Mouse (Mus musculus): Measurements from ENCODE around the gene Ndufb8. TPM values are rescaled to one million over a fixed set of nuclear protein-coding genes. Genes with fewer than 3 reads are reported as not detected.
A peak's percentile ranks its signal among the peaks of the same experiment; 100 is the strongest.

The Ndufb8 gene
- polyA plus RNA-seq, 1 experiment from 2014 or later: 1,268 TPM

DNA sequence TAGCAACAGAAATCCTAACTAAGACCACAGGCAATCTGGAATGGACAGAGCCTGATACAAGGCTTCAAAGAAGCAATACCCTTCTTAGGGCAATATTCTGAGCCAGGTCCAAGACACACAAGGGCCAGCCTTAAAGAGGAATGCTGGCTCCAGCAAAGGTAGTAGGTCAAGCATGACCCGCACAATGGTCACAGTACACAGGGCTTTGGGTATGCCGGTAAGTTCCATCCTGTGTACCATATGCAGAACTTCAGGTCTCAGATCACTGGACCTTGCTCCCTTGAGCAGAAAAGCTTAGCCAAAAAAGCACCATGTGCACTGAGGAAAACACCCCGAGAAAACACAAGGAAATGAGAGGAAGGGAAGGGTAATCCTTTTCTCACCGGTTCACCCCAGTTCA is 2.0 kb downstream of the Ndufb8 start:
- no peak overlapping the region for H3K27ac ChIP-seq (replicated peaks in 1 of 2; ENCODE audit: control insufficient read depth in 1 of 2, insufficient read depth in 1 of 2, low read depth in 2 of 2, low read length in 2 of 2)
- ATAC-seq (ENCODE audit: insufficient number of reproducible peaks, insufficient read depth, low FRiP score, low read depth): no peak
- no peaks in the 10 kb centered on the region for H3K27me3 ChIP-seq (ENCODE audit: control insufficient read depth, insufficient read depth, low read length)
- H3K9me3 ChIP-seq (ENCODE audit: control insufficient read depth, low read length): no peaks in the 10 kb centered on the region
- H3K4me2 ChIP-seq (ENCODE audit: low read length): peak overlapping the region; percentile 74
- H3K36me3 ChIP-seq (ENCODE audit: control insufficient read depth, insufficient read depth, low read length): peaks cover 55% of the 10 kb centered on the region
- WGBS: 89% methylated on average over 4 of the region's 4 CpGs
- H3K4me1 ChIP-seq (ENCODE audit: control insufficient read depth in 2 of 2, insufficient read depth in 2 of 2, low read length in 2 of 2): peaks cover 0 to 10% of the 10 kb centered on the region in 2 experiments; a peak in 2 of 4 replicates
- peak overlapping the region in 1 of 2 experiments; percentile 86; a peak in 1 of 4 replicates for H3K4me3 ChIP-seq (ENCODE audit: control insufficient read depth in 1 of 2, insufficient read depth in 1 of 2, low read depth in 1 of 2, low read length in 2 of 2)
- no peak overlapping the region for H3K9ac ChIP-seq (ENCODE audit: low read length)

DNA sequence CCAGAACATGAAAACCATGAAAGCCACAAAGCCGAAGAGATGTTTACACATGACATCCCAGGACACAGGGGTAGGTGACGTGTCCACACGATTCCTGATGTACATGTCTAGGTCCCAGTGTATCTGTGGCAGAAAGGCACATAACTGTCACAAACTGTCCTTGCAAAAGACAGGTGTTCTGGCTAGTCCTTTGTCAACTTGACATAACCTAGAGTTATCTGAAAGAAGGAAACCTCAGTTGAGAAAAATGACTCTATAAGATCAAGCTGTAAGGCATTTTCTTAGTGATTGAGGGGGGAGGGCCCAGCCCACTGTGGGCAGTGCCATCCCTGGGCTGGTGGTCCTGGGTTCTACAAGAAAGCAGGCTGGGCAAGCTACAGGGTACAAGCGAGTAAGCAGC is 2.5 kb downstream of the Ndufb8 start, which contains the start of gene Gm20538:
Gm20538 (minus strand) TSS at position 101 of the 400 bp plus-strand sequence.
- no peak within 1 kb of the TSS for H3K27ac ChIP-seq (replicated peaks in 1 of 2; ENCODE audit: control insufficient read depth in 1 of 2, insufficient read depth in 1 of 2, low read depth in 2 of 2, low read length in 2 of 2)
- H3K9ac ChIP-seq (ENCODE audit: low read length): no peak within 1 kb of the TSS
- no peaks in the 10 kb centered on the region for H3K27me3 ChIP-seq (ENCODE audit: control insufficient read depth, insufficient read depth, low read length)
- 92% methylated on average over 4 of the region's 4 CpGs for WGBS
- H3K36me3 ChIP-seq (ENCODE audit: control insufficient read depth, insufficient read depth, low read length): peaks cover 59% of the 10 kb centered on the region
- no peak for ATAC-seq (ENCODE audit: insufficient number of reproducible peaks, insufficient read depth, low FRiP score, low read depth)
- peak within 1 kb of the TSS; percentile 74 for H3K4me2 ChIP-seq (ENCODE audit: low read length)
- H3K4me3 ChIP-seq (ENCODE audit: control insufficient read depth in 1 of 2, insufficient read depth in 1 of 2, low read depth in 1 of 2, low read length in 2 of 2): peak within 1 kb of the TSS in 1 of 2 experiments; percentile 86; a peak in 1 of 4 replicates
- peaks cover 0 to 10% of the 10 kb centered on the region in 2 experiments; a peak in 2 of 4 replicates for H3K4me1 ChIP-seq (ENCODE audit: control insufficient read depth in 2 of 2, insufficient read depth in 2 of 2, low read length in 2 of 2)
- H3K9me3 ChIP-seq (ENCODE audit: control insufficient read depth, low read length): no peaks in the 10 kb centered on the region

DNA sequence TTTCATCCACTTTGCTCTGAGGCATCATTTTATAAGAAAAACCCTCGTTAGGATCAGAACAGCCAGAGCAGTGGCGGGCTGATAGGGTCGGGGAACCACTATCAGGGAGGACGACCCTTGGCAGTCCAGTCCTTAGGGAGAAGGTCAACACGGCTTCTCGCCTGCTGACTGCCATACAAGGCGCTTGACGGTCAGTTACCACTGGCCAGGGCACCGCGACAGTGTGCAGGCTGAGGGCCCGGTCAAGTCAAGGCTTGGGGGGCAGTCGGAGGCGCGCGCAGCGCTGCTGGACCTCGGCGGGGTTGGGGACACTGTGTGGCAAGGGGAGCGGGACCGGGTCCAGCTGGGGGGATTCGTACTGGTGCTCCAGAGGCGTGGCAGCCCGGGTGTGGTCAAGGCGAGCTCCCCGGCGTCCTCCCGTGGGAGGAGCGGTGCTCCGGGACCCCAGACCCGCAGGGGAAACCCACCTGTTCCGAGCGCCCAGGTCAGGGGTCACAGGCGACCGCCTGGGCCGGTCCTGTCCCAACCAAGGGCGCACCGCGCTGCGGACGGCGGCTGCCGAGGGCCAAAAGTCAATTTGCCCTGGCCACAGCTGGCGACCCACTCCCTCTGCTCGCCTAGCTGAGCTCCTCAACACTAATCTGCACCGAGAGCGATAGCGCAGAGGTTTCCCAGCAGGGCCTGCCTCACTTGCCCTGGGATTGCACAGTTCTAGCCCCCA is 9.8 kb downstream of the Ndufb8 start, which contains the start of gene Sec31b:
Sec31b (minus strand) TSS at position 544 of the 721 bp plus-strand sequence.
- H3K9ac ChIP-seq (ENCODE audit: low read length): peak within 1 kb of the TSS; percentile 76
- no peaks in the 10 kb centered on the region for H3K4me1 ChIP-seq (ENCODE audit: control insufficient read depth in 2 of 2, insufficient read depth in 2 of 2, low read length in 2 of 2)
- 0 out of 2 replicates have a peak, but pooled peaks cover 4% of the 10 kb centered on the region for H3K9me3 ChIP-seq (ENCODE audit: control insufficient read depth, low read length)
- peak within 1 kb of the TSS; percentile 81 for H3K4me2 ChIP-seq (ENCODE audit: low read length)
- peak within 1 kb of the TSS; percentile 53 to 60 for H3K4me3 ChIP-seq (ENCODE audit: control insufficient read depth in 1 of 2, insufficient read depth in 1 of 2, low read depth in 1 of 2, low read length in 2 of 2)
- no peaks in the 10 kb centered on the region for H3K27me3 ChIP-seq (ENCODE audit: control insufficient read depth, insufficient read depth, low read length)
- ATAC-seq (ENCODE audit: insufficient number of reproducible peaks, insufficient read depth, low FRiP score, low read depth): peak; percentile 49
- no peak within 1 kb of the TSS for H3K27ac ChIP-seq (replicated peaks in 1 of 2; ENCODE audit: control insufficient read depth in 1 of 2, insufficient read depth in 1 of 2, low read depth in 2 of 2, low read length in 2 of 2)
- peaks cover 26% of the 10 kb centered on the region for H3K36me3 ChIP-seq (ENCODE audit: control insufficient read depth, insufficient read depth, low read length)
- under 1% methylated on average over 47 of the region's 47 CpGs for WGBS

GRCm38 (mm10) chr19:44544775-44545174 is 10.5 kb downstream of the Ndufb8 start:
- peaks cover 19% of the 10 kb centered on the region for H3K36me3 ChIP-seq (ENCODE audit: control insufficient read depth, insufficient read depth, low read length)
- no peaks in the 10 kb centered on the region for H3K27me3 ChIP-seq (ENCODE audit: control insufficient read depth, insufficient read depth, low read length)
- peak overlapping the region; percentile 81 for H3K4me2 ChIP-seq (ENCODE audit: low read length)
- 0 out of 2 replicates have a peak, but pooled peaks cover 4% of the 10 kb centered on the region for H3K9me3 ChIP-seq (ENCODE audit: control insufficient read depth, low read length)
- H3K27ac ChIP-seq (replicated peaks in 1 of 2; ENCODE audit: control insufficient read depth in 1 of 2, insufficient read depth in 1 of 2, low read depth in 2 of 2, low read length in 2 of 2): no peak overlapping the region
- WGBS: 2% methylated on average over 13 of the region's 13 CpGs
- H3K4me1 ChIP-seq (ENCODE audit: control insufficient read depth in 2 of 2, insufficient read depth in 2 of 2, low read length in 2 of 2): no peaks in the 10 kb centered on the region
- no peak for ATAC-seq (ENCODE audit: insufficient number of reproducible peaks, insufficient read depth, low FRiP score, low read depth)
- H3K4me3 ChIP-seq (ENCODE audit: control insufficient read depth in 1 of 2, insufficient read depth in 1 of 2, low read depth in 1 of 2, low read length in 2 of 2): peak overlapping the region; percentile 53 to 60; a peak in 3 of 4 replicates
- peak overlapping the region; percentile 76; the same call in 1 of the 2 replicates for H3K9ac ChIP-seq (ENCODE audit: low read length)

DNA sequence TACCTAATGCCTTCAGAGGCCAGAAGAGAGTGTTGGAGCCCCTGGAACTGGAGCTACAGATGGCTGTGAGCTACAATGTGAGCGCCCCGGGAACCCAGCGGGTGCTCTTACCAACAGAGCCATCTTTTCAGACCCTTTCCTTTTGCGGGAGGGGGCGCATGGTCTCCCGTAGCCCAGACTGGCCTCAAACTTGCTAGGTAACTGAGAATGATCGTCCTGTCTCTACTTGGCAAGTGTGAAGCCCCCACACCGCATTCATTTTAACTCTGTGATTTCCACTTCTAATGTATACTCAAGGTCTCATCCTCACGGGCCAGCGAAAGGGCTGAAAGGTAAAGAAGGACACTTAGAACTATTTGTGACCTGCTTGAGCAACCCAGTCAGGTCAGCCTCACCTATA is 10.9 kb downstream of the Ndufb8 start:
- 61% methylated on average over 10 of the region's 10 CpGs for WGBS
- no peak for ATAC-seq (ENCODE audit: insufficient number of reproducible peaks, insufficient read depth, low FRiP score, low read depth)
- Histone ChIP-seq H3K9me3 (ENCODE audit: control insufficient read depth, low read length) (0 out of 2 replicates have a peak, but pooled peaks cover 4% of the 10 kb centered on the region), H3K27me3 (ENCODE audit: control insufficient read depth, insufficient read depth, low read length) (no peaks in the 10 kb centered on the region), H3K4me2 (ENCODE audit: low read length) (peak overlapping the region; percentile 81; the same call in 1 of the 2 replicates), H3K4me1 (ENCODE audit: control insufficient read depth in 2 of 2, insufficient read depth in 2 of 2, low read length in 2 of 2) (no peaks in the 10 kb centered on the region), H3K9ac (ENCODE audit: low read length) (no peak overlapping the region), H3K36me3 (ENCODE audit: control insufficient read depth, insufficient read depth, low read length) (peaks cover 15% of the 10 kb centered on the region), H3K27ac (replicated peaks in 1 of 2; ENCODE audit: control insufficient read depth in 1 of 2, insufficient read depth in 1 of 2, low read depth in 2 of 2, low read length in 2 of 2) (no peak overlapping the region), H3K4me3 (ENCODE audit: control insufficient read depth in 1 of 2, insufficient read depth in 1 of 2, low read depth in 1 of 2, low read length in 2 of 2) (no peak overlapping the region)

- Histone ChIP-seq H3K4me1 (ENCODE audit: control insufficient read depth in 2 of 2, insufficient read depth in 2 of 2, low read length in 2 of 2) (no peaks in the 10 kb centered on the region), H3K4me2 (ENCODE audit: low read length) (no peak overlapping the region), H3K36me3 (ENCODE audit: control insufficient read depth, insufficient read depth, low read length) (no peaks in the 10 kb centered on the region), H3K9ac (ENCODE audit: low read length) (no peak overlapping the region), H3K4me3 (ENCODE audit: control insufficient read depth in 1 of 2, insufficient read depth in 1 of 2, low read depth in 1 of 2, low read length in 2 of 2) (no peak overlapping the region), H3K27me3 (ENCODE audit: control insufficient read depth, insufficient read depth, low read length) (no peaks in the 10 kb centered on the region), H3K9me3 (ENCODE audit: control insufficient read depth, low read length) (0 out of 2 replicates have a peak, but pooled peaks cover 4% of the 10 kb centered on the region), H3K27ac (replicated peaks in 1 of 2; ENCODE audit: control insufficient read depth in 1 of 2, insufficient read depth in 1 of 2, low read depth in 2 of 2, low read length in 2 of 2) (no peak overlapping the region)
- ATAC-seq (ENCODE audit: insufficient number of reproducible peaks, insufficient read depth, low FRiP score, low read depth): no peak
- 81% methylated on average over 8 of the region's 8 CpGs for WGBS
Measured at GRCm38 (mm10) chr19:44542694-44543178, 12.5 kb downstream of the Ndufb8 start.

DNA sequence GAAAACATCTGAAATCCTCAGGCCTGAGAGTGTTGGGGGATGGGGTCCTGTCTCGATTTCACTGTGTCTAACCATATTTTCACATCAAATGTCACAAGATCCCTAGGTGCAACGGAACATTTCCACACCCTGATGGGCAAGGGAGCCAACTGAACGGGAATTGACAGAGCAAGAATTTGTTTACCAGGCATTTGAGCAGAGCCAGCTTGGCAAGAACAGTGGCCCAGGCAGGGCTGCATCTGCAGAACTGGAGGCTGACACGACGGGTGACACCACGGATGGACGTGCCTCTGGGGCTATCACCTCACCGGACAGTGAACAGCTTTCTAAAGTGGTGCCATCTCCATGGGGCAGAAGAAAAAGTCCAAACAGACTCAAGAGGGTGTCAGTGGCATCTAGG is 17.8 kb downstream of the Ndufb8 start:
- Histone ChIP-seq H3K9me3 (ENCODE audit: control insufficient read depth, low read length) (0 out of 2 replicates have a peak, but pooled peaks cover 4% of the 10 kb centered on the region), H3K4me3 (ENCODE audit: control insufficient read depth in 1 of 2, insufficient read depth in 1 of 2, low read depth in 1 of 2, low read length in 2 of 2) (no peak overlapping the region), H3K9ac (ENCODE audit: low read length) (no peak overlapping the region), H3K4me1 (ENCODE audit: control insufficient read depth in 2 of 2, insufficient read depth in 2 of 2, low read length in 2 of 2) (no peaks in the 10 kb centered on the region), H3K36me3 (ENCODE audit: control insufficient read depth, insufficient read depth, low read length) (no peaks in the 10 kb centered on the region), H3K27me3 (ENCODE audit: control insufficient read depth, insufficient read depth, low read length) (no peaks in the 10 kb centered on the region; the same call in 1 of the 2 replicates), H3K4me2 (ENCODE audit: low read length) (no peak overlapping the region), H3K27ac (replicated peaks in 1 of 2; ENCODE audit: control insufficient read depth in 1 of 2, insufficient read depth in 1 of 2, low read depth in 2 of 2, low read length in 2 of 2) (no peak overlapping the region)
- ATAC-seq (ENCODE audit: insufficient number of reproducible peaks, insufficient read depth, low FRiP score, low read depth): no peak
- 82% methylated on average over 8 of the region's 8 CpGs for WGBS
